Mouse (Mus musculus) erythroblast, embryonic 14.5 days (primary cell): ENCODE results near the gene Zfp46.

Experiments used
- GATA1 ChIP-seq: IDR thresholded peaks from 2 replicates; pipeline ENCODE4 v1.6.1; 2012; ENCODE audit warnings: low read length, inconsistent platforms, mixed read lengths
- TAL1 ChIP-seq: IDR thresholded peaks from 3 replicates; pipeline ENCODE4 v1.6.1; 2012; ENCODE audit warnings: low read length, inconsistent platforms, mixed read lengths

DNA sequence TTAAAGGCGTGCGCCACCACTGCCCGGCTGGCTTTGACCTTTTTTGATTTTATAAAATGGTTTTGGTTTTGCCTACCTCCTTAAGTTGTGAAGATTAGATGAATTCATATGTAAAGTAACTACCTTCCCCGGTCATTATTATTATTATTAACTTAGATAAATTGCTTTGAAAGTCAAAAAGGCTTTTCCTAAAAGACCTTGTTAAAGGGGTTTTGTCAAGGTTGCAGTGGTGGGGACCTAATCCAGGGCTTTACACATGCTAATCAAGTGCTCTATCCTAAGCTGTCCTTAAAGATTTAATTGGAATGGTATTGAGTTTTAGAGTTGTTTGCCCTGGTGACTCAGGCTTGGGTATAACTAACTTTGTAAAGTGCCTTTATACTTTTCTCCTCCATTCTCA, 33.2 kb downstream of the Zfp46 start:
- no peak for TF ChIP-seq GATA1
- TF ChIP-seq TAL1: no peak
